Mouse (Mus musculus) brain, embryonic 14.5 days (tissue): ENCODE measurements around the gene Prkcz.

Source experiments
- CTCF ChIP-seq: fragments of 200-500 bp; IDR thresholded peaks from 2 replicates; pipeline ENCODE4 v1.5.1; 2012; ENCODE audit warnings: inconsistent platforms, mild to moderate bottlenecking, moderate library complexity, borderline replicate concordance; ENCODE audit not compliant: insufficient read depth, insufficient read length; ENCODE audit errors: extremely low read depth
- POLR2A ChIP-seq: fragments of 200-500 bp; IDR thresholded peaks from 2 replicates; pipeline ENCODE4 v1.6.1; 2012; ENCODE audit warnings: mild to moderate bottlenecking, inconsistent platforms, borderline replicate concordance; ENCODE audit not compliant: poor library complexity, insufficient read depth, insufficient read length, severe bottlenecking; ENCODE audit errors: extremely low read depth

DNA sequence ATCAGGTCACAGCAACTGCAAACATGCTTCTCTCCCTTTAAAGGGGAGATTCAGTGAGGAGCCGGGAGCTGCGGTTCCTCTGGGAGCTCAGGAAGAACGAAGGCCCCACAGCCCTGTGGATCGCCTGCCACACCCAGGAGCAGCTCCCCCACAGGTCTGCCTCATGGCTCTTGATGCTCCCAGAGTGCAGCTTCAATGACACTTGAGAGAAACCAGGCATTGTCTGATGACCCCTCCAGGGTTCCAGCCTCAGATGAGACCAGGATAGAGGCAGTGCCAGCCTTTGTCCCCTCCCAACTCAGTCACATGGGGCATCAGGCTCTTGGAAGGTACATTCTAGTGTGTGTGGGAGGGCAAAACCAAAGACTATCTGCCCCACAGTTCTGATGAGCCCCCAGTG, 59.2 kb downstream of the Prkcz start:
- TF ChIP-seq CTCF = no peak
- TF ChIP-seq POLR2A = no peak
